Mouse (Mus musculus) frontal cortex, postnatal 36 days (tissue): Measurements from ENCODE around the gene Cdca4.
A peak's percentile ranks its signal among the peaks of the same experiment; 100 is the strongest.
"Not testable (repeated sequence)": the region's sequence is repeated elsewhere in the genome, so short reads cannot be mapped to it uniquely, and the experiment has no call there.

Experiments
- DNase-seq, 2 experiments: peaks; one replicate each; pipeline ENCODE4 v3.0.0; 2022; ENCODE audit warnings: low spot score in 2 of 2

Gene Cdca4

DNA sequence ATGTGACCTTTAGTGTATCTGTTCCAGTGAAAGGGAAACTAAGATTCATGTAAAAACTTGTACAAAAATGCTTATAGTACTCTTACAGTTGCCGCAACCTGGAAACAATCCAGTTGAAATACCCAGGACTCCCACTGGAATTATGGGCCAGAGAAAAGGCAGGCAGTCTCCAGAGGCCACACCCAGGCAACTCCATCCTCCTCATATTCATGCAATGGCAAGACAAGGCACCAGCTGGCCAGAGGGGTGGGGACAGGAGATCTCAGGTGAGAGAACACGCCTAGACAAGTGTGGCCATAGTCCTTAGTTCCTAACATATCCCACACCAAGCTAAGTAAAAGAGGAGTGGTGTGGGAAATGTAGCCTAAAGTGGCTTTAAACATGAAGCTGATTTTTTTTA is 6.5 kb downstream of the Cdca4 start:
- no peak for DNase-seq

DNA sequence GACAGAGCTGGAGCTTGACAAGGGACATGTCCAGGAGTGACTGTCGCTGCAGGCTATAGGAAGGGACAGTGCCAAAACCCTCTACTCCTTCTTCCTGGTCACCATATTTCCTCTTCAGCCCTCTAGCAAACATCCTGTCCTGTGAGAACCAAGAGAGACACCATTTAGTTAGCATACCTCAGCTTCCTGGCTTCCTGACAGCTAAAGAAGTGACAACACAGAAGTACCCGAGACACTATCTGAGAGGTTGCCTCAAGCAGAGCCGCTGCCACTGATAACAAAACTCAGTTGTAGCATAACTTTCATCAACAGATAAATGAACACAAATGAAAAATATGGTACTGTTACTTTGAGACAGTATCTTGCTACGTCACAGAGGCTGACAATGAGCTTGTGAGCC is 7.2 kb downstream of the Cdca4 start:
- no peak for DNase-seq

DNA sequence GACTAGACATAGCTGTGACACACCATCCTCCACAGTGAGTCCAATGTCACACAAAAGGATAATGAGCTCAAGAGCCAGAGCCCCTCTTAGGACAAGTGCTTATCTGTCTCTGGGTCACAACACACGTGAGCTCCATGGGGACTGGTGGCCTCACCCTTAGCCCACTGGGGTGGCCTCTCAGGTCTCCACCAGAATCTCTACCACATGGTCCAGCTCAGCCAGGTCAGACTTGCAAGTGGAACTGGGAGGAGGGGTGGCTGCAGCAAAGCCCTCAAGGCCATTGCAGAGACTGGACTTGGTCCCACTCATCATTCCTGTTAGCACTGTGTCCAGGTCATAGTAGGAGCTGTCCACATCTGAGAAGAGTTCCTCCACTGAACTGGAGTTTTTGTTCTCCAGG is 8.0 kb downstream of the Cdca4 start:
- DNase-seq: no peak

DNA sequence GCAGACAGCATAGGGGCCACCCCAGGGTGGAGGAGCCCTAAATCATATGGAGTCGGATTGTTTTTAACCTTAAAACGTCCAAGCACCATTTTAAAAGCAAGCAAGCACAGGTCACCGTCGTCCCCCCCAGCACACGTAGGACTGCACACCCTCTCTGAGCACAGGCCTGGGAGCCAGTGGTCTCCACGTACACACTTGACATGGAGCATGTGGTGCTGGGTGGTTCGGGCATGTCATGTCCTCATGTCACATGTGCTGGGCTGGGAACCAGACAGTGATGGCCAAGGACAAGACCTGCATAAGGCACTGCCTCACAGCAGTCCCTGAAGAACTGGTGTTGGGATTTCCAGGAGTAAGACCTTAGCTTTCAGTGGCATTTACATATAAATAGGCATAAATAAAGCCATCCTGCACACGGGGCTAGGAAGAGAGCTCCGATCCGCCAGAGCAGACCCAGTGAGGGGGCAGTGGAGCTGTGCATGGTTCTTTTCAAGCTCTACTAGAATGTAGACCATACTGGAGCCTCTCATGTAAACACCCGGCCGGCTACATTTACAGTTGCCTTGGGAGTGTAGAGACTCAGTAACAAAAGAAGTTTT is 8.7 kb downstream of the Cdca4 start:
- DNase-seq: no peak

GRCm38 (mm10) chr12:112819057-112819662 is 10.1 kb downstream of the Cdca4 start:
- DNase-seq: no peak

GRCm38 (mm10) chr12:112816866-112817265 is 12.4 kb downstream of the Cdca4 start:
- DNase-seq: not testable (repeated sequence)

DNA sequence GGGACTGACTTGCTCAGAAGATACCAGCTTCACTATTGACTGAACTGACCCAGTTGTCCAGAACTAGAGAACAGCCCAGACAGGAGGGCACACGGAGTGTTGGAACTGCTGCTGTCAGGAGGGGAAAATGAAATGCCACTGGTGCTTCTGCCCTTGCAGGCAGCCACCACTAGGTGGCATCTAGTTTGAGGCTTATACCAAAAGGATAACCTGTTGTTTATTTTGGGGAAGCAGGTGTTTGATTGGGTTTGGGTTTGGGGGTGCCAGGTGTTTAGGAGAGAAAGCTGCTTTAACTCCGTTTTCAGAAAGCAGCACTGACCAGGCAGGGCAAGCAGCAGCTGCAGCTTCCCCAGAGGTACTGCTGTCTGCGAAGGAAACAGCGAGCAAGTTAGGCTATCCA is 12.9 kb downstream of the Cdca4 start:
- DNase-seq: peak in 1 of 2 experiments; percentile 67

- DNase-seq: no peak
Measured at GRCm38 (mm10) chr12:112814682-112815470, 14.3 kb downstream of the Cdca4 start.

DNA sequence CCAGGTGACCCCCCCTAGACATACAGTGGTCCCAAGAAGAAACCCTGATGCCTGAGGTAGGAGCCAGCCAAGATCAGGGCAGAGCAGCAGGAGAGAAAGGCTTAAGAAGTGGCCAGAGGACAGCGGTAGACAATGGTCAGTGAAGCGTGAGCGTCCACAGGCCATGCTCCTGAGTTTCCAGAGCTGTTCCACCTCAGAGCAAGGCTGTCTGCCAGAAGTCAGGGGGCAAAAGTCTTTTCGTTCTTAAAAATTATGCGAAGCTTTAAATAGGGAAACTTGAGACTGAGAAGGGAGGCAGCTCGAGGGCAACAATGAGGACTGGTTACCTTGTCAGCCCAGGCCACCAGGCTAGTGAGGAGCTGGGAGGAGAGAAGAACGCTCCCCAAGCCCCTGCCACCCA is 15.9 kb downstream of the Cdca4 start:
- DNase-seq: no peak

DNA sequence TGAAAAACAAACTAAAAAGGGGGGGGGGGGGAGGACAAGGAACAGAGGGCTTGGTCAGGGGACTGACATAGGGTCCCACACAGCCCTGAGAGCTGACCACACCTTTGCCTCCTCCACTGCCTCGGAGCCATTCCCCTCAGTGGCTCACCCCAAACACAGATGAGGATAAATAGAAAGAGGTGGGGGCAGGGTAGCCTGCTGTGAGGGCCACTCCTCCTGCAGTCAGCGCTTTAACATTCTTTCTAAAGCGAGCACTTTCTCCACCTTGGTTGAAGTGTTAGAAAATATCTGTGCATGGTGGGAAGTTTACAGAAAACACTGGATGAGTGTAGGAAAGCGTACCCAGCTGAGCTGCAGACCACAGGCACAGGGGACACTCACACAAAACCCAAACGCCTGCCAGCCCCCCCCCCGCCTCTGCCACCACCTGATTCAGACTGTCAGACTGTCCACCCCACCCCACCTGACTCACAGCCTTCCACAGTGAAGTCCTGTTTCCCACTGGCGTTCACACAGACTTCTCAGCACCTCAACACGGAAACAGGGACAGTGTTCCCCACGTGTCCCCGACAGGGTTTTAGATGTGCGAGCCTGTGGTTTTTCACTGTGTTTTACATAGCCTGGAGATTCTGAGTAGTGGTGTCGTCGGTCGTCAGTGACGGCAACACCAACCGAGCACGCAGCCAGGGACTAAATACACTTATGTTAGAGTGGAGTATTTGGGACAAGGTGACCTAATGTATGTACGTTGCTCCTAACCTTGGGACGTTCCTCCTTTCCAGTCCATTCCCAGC is 18.9 kb downstream of the Cdca4 start:
- DNase-seq: no peak

DNA sequence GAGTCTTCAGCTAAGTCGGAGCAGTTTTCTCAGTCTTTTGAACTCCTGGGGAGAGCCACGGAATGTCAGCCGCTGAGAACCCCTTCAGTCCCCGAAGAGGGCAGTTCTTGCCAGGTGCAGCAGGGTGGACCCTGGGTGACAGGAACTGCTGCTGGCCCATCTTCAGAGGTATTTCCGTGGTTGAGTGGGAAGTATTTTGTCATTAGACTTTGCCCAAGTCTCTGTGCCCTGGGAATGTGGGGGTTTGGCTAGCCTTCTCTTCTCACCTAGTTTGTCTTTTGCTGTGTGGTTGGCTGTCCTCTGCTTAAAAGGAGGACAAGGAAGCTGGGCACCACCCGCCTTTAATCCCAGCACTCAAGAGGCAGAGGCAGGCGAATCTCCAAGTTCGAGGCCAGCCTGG is 19.6 kb downstream of the Cdca4 start:
- no peak for DNase-seq

- DNase-seq: peak; percentile 87 to 95
Measured at GRCm38 (mm10) chr12:112808587-112809364, 20.4 kb downstream of the Cdca4 start, which contains the start of gene Clba1. Clba1 (plus strand) TSS chr12:112808937.

DNA sequence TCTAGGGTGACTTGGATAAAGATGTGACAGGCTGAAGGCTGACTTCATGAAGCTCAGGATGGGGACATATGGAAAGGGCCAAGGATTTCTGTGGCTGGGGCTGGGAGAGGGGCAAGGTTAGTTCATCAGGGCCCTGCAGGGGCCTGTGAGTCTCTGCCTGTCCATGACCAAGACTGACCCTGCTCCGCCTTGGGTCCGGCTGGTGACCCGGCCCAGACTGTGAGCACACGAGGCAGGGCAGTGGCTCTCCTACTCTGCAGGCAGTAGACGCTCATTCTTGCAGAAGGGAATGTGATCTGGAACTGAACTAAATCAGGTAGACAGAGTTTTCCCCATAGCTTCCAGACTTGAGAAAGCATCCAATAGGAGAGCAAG is 21.0 kb downstream of the Cdca4 start:
- DNase-seq: no peak

GRCm38 (mm10) chr12:112807796-112808195 is 21.4 kb downstream of the Cdca4 start:
- no peak for DNase-seq

DNA sequence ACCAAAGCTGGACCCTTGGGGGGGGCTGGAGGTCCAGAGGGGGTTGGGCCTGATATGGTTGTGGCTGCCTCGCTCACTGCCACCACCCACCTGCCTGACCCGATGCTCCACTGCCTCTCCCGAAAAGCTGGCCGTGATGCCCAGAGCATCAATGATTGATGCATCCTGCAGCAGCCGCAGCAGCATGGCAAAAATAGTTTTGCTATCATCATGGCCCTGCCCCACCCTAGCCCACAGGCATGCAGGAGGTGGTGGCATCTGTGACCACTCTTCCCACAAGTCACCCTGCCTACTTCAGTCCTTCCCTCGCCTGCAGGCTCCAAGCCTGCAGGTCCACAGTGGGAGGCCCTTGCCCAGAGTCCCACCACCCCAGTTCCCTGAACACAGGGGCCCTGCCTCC is 23.2 kb downstream of the Cdca4 start:
- no peak for DNase-seq

- DNase-seq: no peak
Measured at GRCm38 (mm10) chr12:112804046-112804445, 25.2 kb downstream of the Cdca4 start.

GRCm38 (mm10) chr12:112802917-112803316 is 26.3 kb downstream of the Cdca4 start:
- DNase-seq: no peak

DNA sequence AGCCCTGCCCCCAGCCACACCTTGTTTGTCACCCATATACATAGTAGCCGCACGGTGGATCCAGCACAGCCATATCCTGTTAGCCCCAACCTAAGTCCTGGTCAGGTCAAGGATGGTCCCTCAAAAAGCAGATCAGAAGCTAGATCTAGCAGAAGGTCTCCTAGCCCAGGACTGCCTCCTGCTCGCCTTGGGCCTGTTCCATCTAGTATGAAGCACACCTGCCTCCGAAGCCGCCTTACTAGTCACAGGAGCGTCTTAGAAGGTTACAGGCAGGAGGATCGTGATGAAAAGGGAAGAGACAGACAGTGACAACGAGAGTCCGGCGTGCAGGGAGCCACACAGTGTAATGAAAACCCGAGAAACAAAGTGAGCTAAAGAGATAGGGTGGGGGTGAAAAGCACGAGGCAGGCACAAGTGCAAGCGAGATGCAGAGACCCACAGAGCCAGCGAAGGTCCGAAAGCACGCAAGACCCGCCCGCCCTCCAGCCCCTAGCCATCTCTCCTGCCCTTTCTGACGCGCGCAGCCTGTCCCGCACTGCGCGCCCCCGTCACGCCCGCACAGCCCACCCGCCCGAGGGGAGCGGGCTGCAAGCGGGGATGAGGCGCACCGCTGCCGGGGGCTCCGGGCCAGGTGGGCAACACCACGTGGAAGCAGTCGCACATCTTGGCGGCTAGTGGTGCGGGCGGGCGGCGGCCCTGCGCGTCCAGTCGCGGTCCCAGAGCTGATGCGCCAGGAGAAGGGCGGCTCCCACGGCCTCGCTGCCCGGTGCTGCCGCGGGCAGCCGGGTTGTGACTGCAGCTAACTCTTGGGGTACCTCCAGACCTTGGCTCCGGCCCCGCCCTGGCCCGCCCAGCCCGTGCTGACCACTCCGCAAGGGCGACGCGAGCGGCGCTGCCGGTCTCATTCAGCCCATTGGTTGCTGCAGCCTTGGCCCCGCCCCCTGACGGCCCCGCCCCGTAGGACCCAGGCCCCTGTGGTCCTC is 27.1 kb downstream of the Cdca4 start, which contains the start of gene Ahnak2:
TSS of gene Ahnak2 (minus strand) at position 794 of the 983 bp plus-strand sequence.
- no peak for DNase-seq

- peak; percentile 60 to 61 for DNase-seq
Measured at GRCm38 (mm10) chr12:112800476-112800875, 28.7 kb downstream of the Cdca4 start.
